Mouse (Mus musculus): ENCODE results near the gene Acad9. TPM values are rescaled to one million over a fixed set of nuclear protein-coding genes. Genes with fewer than 3 reads are reported as not detected.

Gene Acad9
- polyA plus RNA-seq, 1 experiment from 2014 or later = 46.1 TPM

DNA sequence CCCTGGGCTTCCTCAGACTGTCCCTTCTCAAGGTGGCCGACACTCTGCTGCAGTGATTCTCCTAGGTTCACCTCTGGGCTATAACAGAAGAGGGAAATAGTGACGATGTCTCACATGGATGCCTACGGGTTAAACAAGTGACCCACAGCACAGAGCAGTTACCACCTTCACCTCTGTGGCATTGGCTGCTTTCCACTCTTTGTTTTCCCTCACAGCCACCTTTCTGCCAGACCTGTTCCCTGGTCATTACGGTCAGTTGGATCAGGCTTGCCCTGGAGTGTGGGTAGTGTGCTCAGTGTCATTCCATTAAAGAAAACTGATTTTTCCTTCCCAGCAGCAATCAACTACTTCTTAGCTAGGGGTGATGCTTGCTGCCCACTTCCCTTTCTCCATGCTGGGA lies 17.1 kb downstream of the Acad9 start:
- Histone ChIP-seq H3K4me1 (ENCODE audit: insufficient read depth, low read depth, low read length) (no peaks in the 10 kb centered on the region), H3K27me3 (replicated peaks; ENCODE audit: insufficient read depth, low read length) (no peaks in the 10 kb centered on the region), H3K9ac (replicated peaks; ENCODE audit: low read depth) (no peak overlapping the region), H3K27ac (ENCODE audit: low read length) (no peak overlapping the region), H3K36me3 (ENCODE audit: insufficient read depth, low read length) (peaks cover 40% of the 10 kb centered on the region), H3K4me3 (ENCODE audit: low read depth, low read length) (no peak overlapping the region), H3K9me3 (ENCODE audit: low read length) (no peaks in the 10 kb centered on the region), H3K4me2 (replicated peaks; ENCODE audit: low read depth, low read length) (no peak overlapping the region)
- ATAC-seq (no peak), DNase-seq (ENCODE audit: low spot score) (no peak)
- 90% methylated on average over 4 of the region's 4 CpGs for WGBS
- no peak for TF ChIP-seq CTCF (IDR thresholded peaks at IDR 0.05)
- TF ChIP-seq EP300 (IDR thresholded peaks at IDR 0.05) = no peak

DNA sequence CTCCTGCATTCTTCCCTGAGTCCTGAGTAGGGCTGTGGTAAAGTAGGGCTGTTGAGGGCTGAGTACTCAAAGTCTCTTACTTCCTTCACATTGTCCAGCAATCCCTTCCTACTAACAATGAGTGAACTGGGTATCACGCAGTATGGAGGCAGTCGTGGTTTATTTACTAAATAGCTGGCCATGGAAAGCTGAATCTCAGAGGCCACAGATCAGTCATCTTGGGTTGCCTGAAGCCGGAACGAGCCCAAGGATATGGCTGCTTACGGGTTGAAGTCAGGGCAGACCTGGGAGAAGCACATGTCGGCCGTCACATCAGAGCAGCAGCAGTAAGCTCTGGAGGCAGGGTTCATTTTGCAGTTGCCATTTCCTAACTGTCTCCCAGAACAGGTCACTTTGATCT lies 17.6 kb downstream of the Acad9 start:
- DNase-seq (ENCODE audit: low spot score) = no peak
- Histone ChIP-seq H3K4me1 (ENCODE audit: insufficient read depth, low read depth, low read length) (no peaks in the 10 kb centered on the region), H3K27ac (ENCODE audit: low read length) (no peak overlapping the region), H3K9me3 (ENCODE audit: low read length) (no peaks in the 10 kb centered on the region), H3K36me3 (ENCODE audit: insufficient read depth, low read length) (peaks cover 42% of the 10 kb centered on the region), H3K9ac (replicated peaks; ENCODE audit: low read depth) (no peak overlapping the region), H3K4me2 (replicated peaks; ENCODE audit: low read depth, low read length) (no peak overlapping the region), H3K4me3 (ENCODE audit: low read depth, low read length) (no peak overlapping the region), H3K27me3 (replicated peaks; ENCODE audit: insufficient read depth, low read length) (no peaks in the 10 kb centered on the region)
- 87% methylated on average over 7 of the region's 7 CpGs for WGBS
- no peak for ATAC-seq
- TF ChIP-seq EP300 (IDR thresholded peaks at IDR 0.05) (no peak), CTCF (IDR thresholded peaks at IDR 0.05) (no peak)

DNA sequence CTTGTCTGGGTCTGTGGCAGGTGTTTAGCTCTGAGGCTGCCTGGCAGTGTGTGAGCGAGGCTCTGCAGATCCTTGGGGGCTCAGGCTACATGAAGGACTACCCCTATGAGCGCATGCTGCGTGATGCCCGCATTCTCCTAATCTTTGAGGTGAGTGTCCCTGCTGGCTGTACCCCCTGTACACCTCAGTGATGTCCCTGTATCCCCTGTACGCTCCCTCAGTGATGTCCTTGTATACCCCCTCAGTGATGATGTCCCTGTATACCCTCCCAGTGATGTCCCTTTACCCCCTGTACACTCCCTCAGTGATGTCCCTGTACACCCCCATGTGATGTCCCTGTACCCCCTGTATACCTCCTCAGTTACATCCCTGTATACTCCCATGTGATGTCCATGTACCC lies 19.6 kb downstream of the Acad9 start:
- no peak for ATAC-seq
- Histone ChIP-seq H3K4me3 (ENCODE audit: low read depth, low read length) (no peak overlapping the region), H3K4me2 (replicated peaks; ENCODE audit: low read depth, low read length) (no peak overlapping the region), H3K9ac (replicated peaks; ENCODE audit: low read depth) (no peak overlapping the region), H3K36me3 (ENCODE audit: insufficient read depth, low read length) (peaks cover 53% of the 10 kb centered on the region), H3K27ac (ENCODE audit: low read length) (no peak overlapping the region), H3K4me1 (ENCODE audit: insufficient read depth, low read depth, low read length) (no peaks in the 10 kb centered on the region), H3K9me3 (ENCODE audit: low read length) (no peaks in the 10 kb centered on the region), H3K27me3 (replicated peaks; ENCODE audit: insufficient read depth, low read length) (no peaks in the 10 kb centered on the region)
- 94% methylated on average over 5 of the region's 5 CpGs for WGBS
- DNase-seq (ENCODE audit: low spot score) = no peak
- TF ChIP-seq CTCF (IDR thresholded peaks at IDR 0.05) = no peak
- no peak for TF ChIP-seq EP300 (IDR thresholded peaks at IDR 0.05)

DNA sequence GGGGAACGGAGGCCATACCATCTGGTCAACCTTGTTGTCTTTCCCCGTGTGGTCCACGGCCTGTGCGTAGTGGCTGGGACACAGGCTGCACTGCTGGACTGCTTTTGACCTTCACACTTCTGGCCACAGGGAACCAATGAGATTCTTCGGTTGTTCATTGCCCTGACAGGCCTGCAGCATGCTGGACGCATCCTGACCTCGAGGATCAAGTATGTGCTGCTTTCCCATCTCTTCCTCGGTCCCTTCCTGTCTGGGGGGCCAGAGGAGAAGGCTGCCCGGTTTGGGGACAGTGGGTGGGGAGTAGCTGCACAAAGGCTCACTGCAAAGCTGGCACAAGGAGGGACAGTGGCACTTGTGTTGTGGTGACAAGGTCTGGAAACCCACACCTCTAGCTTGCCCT lies 21.8 kb downstream of the Acad9 start:
- no peaks in the 10 kb centered on the region for H3K27me3 ChIP-seq (replicated peaks; ENCODE audit: insufficient read depth, low read length)
- no peaks in the 10 kb centered on the region for H3K9me3 ChIP-seq (ENCODE audit: low read length)
- TF ChIP-seq EP300 (IDR thresholded peaks at IDR 0.05) (no peak), CTCF (IDR thresholded peaks at IDR 0.05) (no peak)
- no peak overlapping the region for H3K9ac ChIP-seq (replicated peaks; ENCODE audit: low read depth)
- H3K36me3 ChIP-seq (ENCODE audit: insufficient read depth, low read length) = peaks cover 42% of the 10 kb centered on the region
- DNase-seq (ENCODE audit: low spot score) (no peak), ATAC-seq (no peak)
- no peaks in the 10 kb centered on the region for H3K4me1 ChIP-seq (ENCODE audit: insufficient read depth, low read depth, low read length)
- WGBS = 91% methylated on average over 9 of the region's 9 CpGs
- no peak overlapping the region for H3K4me2 ChIP-seq (replicated peaks; ENCODE audit: low read depth, low read length)
- no peak overlapping the region for H3K27ac ChIP-seq (ENCODE audit: low read length)
- H3K4me3 ChIP-seq (ENCODE audit: low read depth, low read length) = no peak overlapping the region

DNA sequence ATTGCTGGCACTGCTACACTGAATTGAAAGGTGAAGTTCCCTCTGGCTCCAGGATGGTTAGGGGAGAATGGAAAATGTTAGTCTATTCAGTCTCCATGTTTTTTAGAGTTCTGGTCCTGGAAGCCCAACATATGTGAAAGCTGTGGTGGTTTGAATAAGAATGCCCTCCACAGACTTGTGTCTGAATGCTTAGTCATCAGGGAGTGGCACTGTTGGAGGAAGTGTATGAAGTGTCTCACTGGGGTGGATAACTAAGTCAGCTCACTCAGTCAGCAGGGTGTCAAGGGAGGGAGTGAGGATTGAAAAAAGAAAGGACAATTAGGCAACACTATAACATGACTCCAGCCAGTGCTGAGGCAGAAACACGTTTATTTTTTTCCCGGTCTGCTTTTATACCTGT lies 29.6 kb downstream of the Acad9 start:
- H3K9ac ChIP-seq (replicated peaks; ENCODE audit: low read depth) = no peak overlapping the region
- no peaks in the 10 kb centered on the region for H3K36me3 ChIP-seq (ENCODE audit: insufficient read depth, low read length)
- H3K9me3 ChIP-seq (ENCODE audit: low read length) = no peaks in the 10 kb centered on the region
- DNase-seq (ENCODE audit: low spot score) (no peak), ATAC-seq (no peak)
- H3K27ac ChIP-seq (ENCODE audit: low read length) = no peak overlapping the region
- TF ChIP-seq CTCF (IDR thresholded peaks at IDR 0.05) (no peak), EP300 (IDR thresholded peaks at IDR 0.05) (no peak)
- 91% methylated on average over 2 of the region's 2 CpGs for WGBS
- no peaks in the 10 kb centered on the region for H3K4me1 ChIP-seq (ENCODE audit: insufficient read depth, low read depth, low read length)
- no peak overlapping the region for H3K4me3 ChIP-seq (ENCODE audit: low read depth, low read length)
- no peak overlapping the region for H3K4me2 ChIP-seq (replicated peaks; ENCODE audit: low read depth, low read length)
- no peaks in the 10 kb centered on the region for H3K27me3 ChIP-seq (replicated peaks; ENCODE audit: insufficient read depth, low read length)

DNA sequence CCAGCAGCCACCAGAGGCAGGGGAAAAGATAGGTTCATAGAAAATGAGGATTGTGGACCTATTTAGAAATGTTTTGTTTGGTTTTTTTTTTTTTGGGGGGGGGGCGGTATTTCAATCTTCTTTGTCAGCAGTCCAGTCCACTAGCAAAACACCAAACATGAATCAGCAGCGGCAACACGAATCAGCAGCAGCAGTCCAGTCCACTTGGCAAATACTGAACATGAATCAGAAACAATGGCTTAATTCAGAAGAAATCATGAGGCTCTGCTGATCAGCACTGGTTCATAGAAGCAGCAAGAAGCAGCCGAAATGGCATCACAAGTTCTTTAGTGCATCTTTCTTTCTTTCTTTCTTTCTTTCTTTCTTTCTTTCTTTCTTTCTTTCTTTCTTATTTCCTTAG lies 50.3 kb downstream of the Acad9 start:
- TF ChIP-seq EP300 (IDR thresholded peaks at IDR 0.05) (no peak), CTCF (IDR thresholded peaks at IDR 0.05) (no peak)
- no peak overlapping the region for H3K9ac ChIP-seq (replicated peaks; ENCODE audit: low read depth)
- no peak overlapping the region for H3K4me2 ChIP-seq (replicated peaks; ENCODE audit: low read depth, low read length)
- no peaks in the 10 kb centered on the region for H3K4me1 ChIP-seq (ENCODE audit: insufficient read depth, low read depth, low read length)
- DNase-seq (ENCODE audit: low spot score) (no peak), ATAC-seq (no peak)
- no peak overlapping the region for H3K27ac ChIP-seq (ENCODE audit: low read length)
- H3K27me3 ChIP-seq (replicated peaks; ENCODE audit: insufficient read depth, low read length) = no peaks in the 10 kb centered on the region
- no peaks in the 10 kb centered on the region for H3K36me3 ChIP-seq (ENCODE audit: insufficient read depth, low read length)
- WGBS = 66% methylated on average over 4 of the region's 4 CpGs
- H3K9me3 ChIP-seq (ENCODE audit: low read length) = no peaks in the 10 kb centered on the region
- H3K4me3 ChIP-seq (ENCODE audit: low read depth, low read length) = no peak overlapping the region

Data from lung, postnatal 0 days (tissue).